Mouse (Mus musculus) hindbrain, embryonic 14.5 days (tissue): Measurements from ENCODE around the gene Tubb1. TPM values are rescaled to one million over a fixed set of nuclear protein-coding genes. Genes with fewer than 3 reads are reported as not detected.
A peak's percentile ranks its signal among the peaks of the same experiment; 100 is the strongest.

Source experiments
- ATAC-seq: fragments of 200-750 bp; cut with Nextera tagmentation; 2 replicates; pipeline ENCODE4 v1.8.0; 2017; ENCODE audit warnings: moderate number of reproducible peaks, mild to moderate bottlenecking, moderate TSS enrichment, moderate library complexity; ENCODE audit not compliant: low FRiP score
- DNase-seq: peaks from one replicate; pipeline ENCODE4 v3.0.0-alpha.2; 2015; ENCODE audit warnings: low spot score
- H3K27ac ChIP-seq: fragments of 300-500 bp; sonication (generic); 2 replicates; pipeline ENCODE4 v1.5.1; 2014; ENCODE audit warnings: mild to moderate bottlenecking, moderate library complexity
- H3K27me3 ChIP-seq: fragments of 300-500 bp; sonication (generic); 2 replicates; pipeline ENCODE4 v1.6.1; 2014; ENCODE audit warnings: mild to moderate bottlenecking, low read length, mixed read lengths; ENCODE audit not compliant: control insufficient read depth, insufficient read depth
- H3K36me3 ChIP-seq: fragments of 300-500 bp; sonication (generic); replicated peaks from 2 replicates; pipeline ENCODE4 v1.6.1; 2014; ENCODE audit not compliant: control insufficient read depth, insufficient read depth
- H3K4me1 ChIP-seq: fragments of 300-500 bp; sonication (generic); replicated peaks from 2 replicates; pipeline ENCODE4 v1.6.1; 2014; ENCODE audit warnings: antibody characterized with exemption, low read length, mixed read lengths; ENCODE audit not compliant: control insufficient read depth, insufficient read depth
- H3K4me2 ChIP-seq: fragments of 300-500 bp; sonication (generic); replicated peaks from 2 replicates; pipeline ENCODE4 v1.6.1; 2014; ENCODE audit warnings: mild to moderate bottlenecking, moderate library complexity
- H3K4me3 ChIP-seq: fragments of 300-500 bp; sonication (generic); replicated peaks from 2 replicates; pipeline ENCODE4 v1.5.1; 2014; ENCODE audit warnings: mild to moderate bottlenecking, low read length
- H3K9ac ChIP-seq: fragments of 300-500 bp; sonication (generic); 2 replicates; pipeline ENCODE4 v1.6.1; 2014
- H3K9me3 ChIP-seq: fragments of 300-500 bp; sonication (generic); 2 replicates; pipeline ENCODE4 v1.6.1; 2016; ENCODE audit warnings: low read length; ENCODE audit not compliant: control insufficient read depth
- WGBS: fragments of 180-500 bp; shearing (Covaris S2); extraction: QIAGEN DNeasy Blood & Tissue Kit; methylation state at CpG from one replicate; pipeline ENCODE4 v1.1.7; 2014; 5-methylcytosine and 5-hydroxymethylcytosine counted together
- polyA plus RNA-seq: library from polyadenylated mRNA; unstranded; fragments of >200 nt; fragmentation: Nextera tagmentation; extraction: Ambion mirVana; gene quantifications from 2 replicates; pipeline ENCODE4 v1.2.1, GENCODE M21; 2014

Gene Tubb1
- polyA plus RNA-seq, 1 experiment from 2014 or later = 0.82 TPM

- no peak for DNase-seq
- H3K36me3 ChIP-seq = no peaks in the 10 kb centered on the region
- no peak overlapping the region for H3K27ac ChIP-seq
- ATAC-seq = no peak
- H3K9me3 ChIP-seq = no peaks in the 10 kb centered on the region
- H3K27me3 ChIP-seq = no peaks in the 10 kb centered on the region
- no peak overlapping the region for H3K4me3 ChIP-seq
- WGBS = 81% methylated on average over 3 of the region's 3 CpGs
- H3K4me1 ChIP-seq = peaks cover 4% of the 10 kb centered on the region; the same call in 1 of the 2 replicates
- no peak overlapping the region for H3K9ac ChIP-seq
- H3K4me2 ChIP-seq = no peak overlapping the region
Measured at GRCm38 (mm10) chr2:174477543-174478319, 27.2 kb downstream of the Tubb1 start.

GRCm38 (mm10) chr2:174478746-174479145, 28.3 kb downstream of the Tubb1 start:
- Histone ChIP-seq H3K36me3 (no peaks in the 10 kb centered on the region), H3K27me3 (no peaks in the 10 kb centered on the region), H3K27ac (no peak overlapping the region), H3K4me2 (no peak overlapping the region), H3K4me3 (no peak overlapping the region), H3K9ac (no peak overlapping the region), H3K4me1 (no peaks in the 10 kb centered on the region), H3K9me3 (no peaks in the 10 kb centered on the region)
- WGBS = 76% methylated on average over 5 of the region's 5 CpGs
- ATAC-seq (no peak), DNase-seq (no peak)

DNA sequence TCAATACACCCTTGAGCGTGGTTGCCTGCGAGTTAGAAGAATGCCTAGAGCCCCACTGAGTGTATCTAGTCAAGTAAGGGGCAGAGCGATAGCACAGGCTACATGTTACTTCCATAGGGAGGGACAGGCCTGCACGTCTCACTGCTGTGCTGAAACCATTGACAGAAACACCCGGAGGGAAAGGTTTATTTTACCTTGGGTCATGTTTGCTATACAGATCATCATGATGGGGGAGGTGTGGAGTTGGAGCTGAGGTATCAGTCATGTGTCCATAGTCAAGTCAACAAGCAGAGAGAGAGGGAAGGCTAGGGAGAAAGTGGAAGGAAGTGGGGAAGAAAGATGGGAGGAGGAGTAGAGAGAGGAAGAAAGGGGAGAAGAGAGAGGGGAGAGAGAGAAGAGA, 36.5 kb downstream of the Tubb1 start:
- no peak overlapping the region for H3K9ac ChIP-seq
- 88% methylated on average over 5 of the region's 5 CpGs for WGBS
- no peaks in the 10 kb centered on the region for H3K36me3 ChIP-seq
- DNase-seq (no peak), ATAC-seq (no peak)
- no peaks in the 10 kb centered on the region for H3K4me1 ChIP-seq
- H3K9me3 ChIP-seq = no peaks in the 10 kb centered on the region
- no peak overlapping the region for H3K4me3 ChIP-seq
- no peaks in the 10 kb centered on the region for H3K27me3 ChIP-seq
- H3K4me2 ChIP-seq = no peak overlapping the region
- no peak overlapping the region for H3K27ac ChIP-seq

GRCm38 (mm10) chr2:174492858-174493257, 42.4 kb downstream of the Tubb1 start:
- Histone ChIP-seq H3K9ac (no peak overlapping the region), H3K9me3 (peaks cover 4% of the 10 kb centered on the region; the same call in 1 of the 2 replicates), H3K4me2 (no peak overlapping the region), H3K27me3 (no peaks in the 10 kb centered on the region), H3K4me3 (no peak overlapping the region), H3K36me3 (no peaks in the 10 kb centered on the region), H3K27ac (no peak overlapping the region), H3K4me1 (no peaks in the 10 kb centered on the region)
- no peak for ATAC-seq
- DNase-seq = no peak
- WGBS = 68% methylated on average over 2 of the region's 2 CpGs

DNA sequence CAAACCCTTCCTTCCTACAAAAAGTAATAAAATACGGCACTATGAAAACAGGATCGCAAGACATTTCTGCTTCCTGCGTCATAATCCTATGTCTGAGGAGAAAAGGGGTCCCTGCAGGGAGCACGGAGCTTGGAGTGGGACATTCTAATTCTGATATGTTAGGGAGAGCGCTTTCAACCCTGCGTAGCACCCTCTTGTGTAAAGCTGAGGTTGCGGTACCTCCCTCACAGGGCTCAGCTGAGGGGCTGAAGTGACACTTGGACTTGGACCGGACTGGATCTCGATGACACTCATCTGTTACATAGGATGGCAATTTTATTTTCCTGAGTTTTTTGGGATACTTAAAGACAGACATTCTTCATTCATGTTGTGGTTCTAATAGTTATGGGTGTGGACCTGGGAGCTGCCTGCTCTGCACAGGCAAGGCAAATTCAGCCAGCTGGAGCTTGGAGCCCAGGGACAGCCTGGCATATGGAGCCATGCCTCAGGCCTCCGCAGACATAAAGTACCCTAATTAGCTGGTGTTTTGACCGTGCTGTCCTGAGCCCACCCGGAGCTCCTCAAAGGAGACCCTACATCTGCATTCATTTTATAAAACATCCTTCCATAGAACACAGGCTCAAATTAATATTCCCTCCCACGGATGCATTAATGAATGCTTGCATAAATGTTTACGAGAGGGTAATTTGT, 50.5 kb downstream of the Tubb1 start:
- H3K27ac ChIP-seq = no peak overlapping the region
- H3K4me2 ChIP-seq = no peak overlapping the region
- DNase-seq = no peak
- H3K27me3 ChIP-seq = no peaks in the 10 kb centered on the region
- ATAC-seq = peak; percentile 77; the same call in 1 of the 2 replicates
- no peak overlapping the region for H3K4me3 ChIP-seq
- WGBS = 68% methylated on average over 14 of the region's 14 CpGs
- no peaks in the 10 kb centered on the region for H3K36me3 ChIP-seq
- no peaks in the 10 kb centered on the region for H3K4me1 ChIP-seq
- no peaks in the 10 kb centered on the region for H3K9me3 ChIP-seq
- H3K9ac ChIP-seq = no peak overlapping the region

GRCm38 (mm10) chr2:174501517-174501916, 51.0 kb downstream of the Tubb1 start:
- no peak overlapping the region for H3K4me2 ChIP-seq
- WGBS = 70% methylated on average over 8 of the region's 8 CpGs
- no peaks in the 10 kb centered on the region for H3K9me3 ChIP-seq
- no peaks in the 10 kb centered on the region for H3K36me3 ChIP-seq
- no peak overlapping the region for H3K9ac ChIP-seq
- ATAC-seq = no peak; the same call in 1 of the 2 replicates
- DNase-seq = no peak
- no peaks in the 10 kb centered on the region for H3K27me3 ChIP-seq
- H3K4me3 ChIP-seq = no peak overlapping the region
- H3K27ac ChIP-seq = no peak overlapping the region
- no peaks in the 10 kb centered on the region for H3K4me1 ChIP-seq

DNA sequence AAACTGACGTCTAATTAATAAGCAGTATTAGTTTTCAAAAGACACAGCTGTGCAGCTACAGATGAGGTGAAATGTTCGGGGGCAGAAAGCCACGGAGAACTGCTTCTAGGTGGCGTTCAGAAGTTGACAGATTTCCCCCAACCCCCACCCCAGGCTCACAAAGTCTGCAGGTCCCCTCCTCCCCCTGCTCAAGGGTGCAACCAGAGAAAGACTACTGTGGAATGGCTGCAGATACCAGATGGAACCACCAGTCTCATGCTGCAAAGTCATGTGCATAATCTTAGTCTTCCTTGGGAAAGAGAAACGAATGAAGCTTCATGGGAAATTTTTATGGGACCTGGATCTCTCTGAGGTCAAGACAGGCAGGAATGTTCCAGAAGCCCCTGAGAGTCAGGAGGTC, 51.8 kb downstream of the Tubb1 start:
- no peak overlapping the region for H3K4me2 ChIP-seq
- no peak overlapping the region for H3K27ac ChIP-seq
- H3K4me3 ChIP-seq = no peak overlapping the region
- no peaks in the 10 kb centered on the region for H3K4me1 ChIP-seq
- ATAC-seq = no peak
- H3K9me3 ChIP-seq = no peaks in the 10 kb centered on the region
- WGBS = 32% methylated on average over 5 of the region's 5 CpGs
- no peak overlapping the region for H3K9ac ChIP-seq
- H3K36me3 ChIP-seq = no peaks in the 10 kb centered on the region
- H3K27me3 ChIP-seq = no peaks in the 10 kb centered on the region
- no peak for DNase-seq

DNA sequence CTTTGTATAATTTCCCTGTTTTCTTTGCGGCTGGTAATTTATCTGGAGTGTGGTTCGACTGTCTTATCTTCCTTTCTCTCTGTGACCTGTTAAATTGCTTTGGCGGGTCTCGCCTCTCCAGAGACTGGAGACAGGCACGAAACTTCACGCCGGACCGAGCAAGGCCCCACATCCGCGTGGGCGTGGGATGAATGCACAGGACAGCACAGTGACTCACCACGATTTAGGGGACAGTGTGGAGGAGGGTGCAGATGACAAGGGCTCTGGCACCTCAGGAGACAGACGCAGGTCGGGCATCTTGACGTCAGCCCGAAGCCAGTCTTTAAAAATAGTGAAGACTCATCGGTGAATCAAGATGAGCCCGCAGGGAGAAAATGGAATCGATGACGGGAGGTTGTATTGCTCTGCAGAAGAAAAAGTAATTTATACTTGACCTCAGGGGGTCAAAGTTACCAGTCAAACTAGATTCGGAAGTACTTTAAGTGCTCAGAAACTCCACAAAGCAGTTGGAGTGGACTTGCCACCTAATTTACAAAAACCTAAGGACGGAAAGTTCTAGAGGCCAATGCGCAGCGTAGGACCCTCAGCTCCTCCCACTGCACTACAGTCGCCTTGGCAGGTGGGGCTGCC, 52.5 kb downstream of the Tubb1 start:
- WGBS = 71% methylated on average over 25 of the region's 25 CpGs
- H3K4me1 ChIP-seq = no peaks in the 10 kb centered on the region

More for the DNA sequence above, 52.5 kb downstream of the Tubb1 start:
- ATAC-seq (no peak), DNase-seq (no peak)
- no peaks in the 10 kb centered on the region for H3K9me3 ChIP-seq
- no peak overlapping the region for H3K9ac ChIP-seq
- H3K27me3 ChIP-seq = no peaks in the 10 kb centered on the region
- no peak overlapping the region for H3K4me2 ChIP-seq
- H3K4me3 ChIP-seq = no peak overlapping the region
- no peaks in the 10 kb centered on the region for H3K36me3 ChIP-seq
- no peak overlapping the region for H3K27ac ChIP-seq
